Mouse (Mus musculus): ENCODE measurements around the gene Gm45337.
A peak's percentile ranks its signal among the peaks of the same experiment; 100 is the strongest.

Gene Gm45337

DNA sequence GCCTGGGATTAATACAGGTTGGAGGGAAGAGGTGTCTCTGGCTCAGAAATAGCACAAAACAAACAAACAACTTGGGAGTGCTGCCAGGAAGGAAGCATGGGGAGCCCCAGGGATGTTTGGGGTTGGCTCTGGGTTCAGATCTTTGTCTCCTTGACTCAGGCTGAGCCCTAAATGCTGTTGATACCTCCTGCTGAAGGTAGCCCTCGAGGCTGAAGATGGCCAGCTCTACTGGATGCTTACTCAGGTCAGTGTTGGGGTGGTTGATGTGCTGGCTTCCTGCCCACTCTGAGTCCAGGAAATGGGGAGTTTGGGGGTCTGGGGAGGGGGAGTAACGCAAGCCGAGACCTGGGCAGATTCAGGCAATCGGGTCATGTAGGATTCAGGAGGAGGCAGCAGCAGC is 47.7 kb downstream of the Gm45337 start:
- peak in 1 of 2 experiments; percentile 24 for DNase-seq

DNA sequence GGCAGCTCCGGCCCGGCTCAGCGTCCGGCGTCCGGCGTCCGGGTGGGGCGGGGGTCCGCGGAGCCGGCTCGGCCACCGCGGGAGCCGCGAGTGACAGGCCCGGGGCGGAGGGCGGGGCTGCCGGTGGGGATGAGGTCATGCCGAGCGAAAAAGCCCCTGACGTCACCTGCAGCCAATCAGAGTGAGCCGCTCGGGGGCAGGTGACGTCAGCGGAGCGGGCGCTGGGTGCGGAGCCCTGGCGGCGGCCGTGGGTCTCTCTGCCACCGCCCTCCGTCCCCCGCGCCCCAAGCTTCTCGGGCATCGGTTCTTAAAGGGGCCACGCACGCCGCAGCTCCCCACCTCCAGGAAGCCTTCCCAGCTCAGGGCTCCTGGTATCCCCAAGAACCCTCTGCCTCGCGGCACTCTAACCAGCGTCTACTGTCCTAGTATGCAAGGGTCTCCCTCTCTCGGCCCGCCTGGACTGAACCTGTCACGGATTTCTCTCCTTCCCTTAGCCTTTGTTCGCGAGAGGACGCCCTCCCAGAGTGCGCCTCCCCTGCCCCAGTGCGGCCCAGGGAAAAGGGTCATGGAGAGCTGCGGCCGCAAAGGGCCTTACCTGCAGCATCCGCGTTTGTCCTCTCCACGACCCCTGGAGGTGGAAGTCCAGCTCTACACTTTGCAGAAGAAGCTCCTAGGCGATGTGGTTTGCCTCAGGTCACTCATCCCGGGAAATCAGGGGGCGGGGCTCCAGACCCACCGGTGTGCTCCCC is 49.0 kb downstream of the Gm45337 start, which contains the start of gene Dusp8:
Gene Dusp8, minus strand, starts transcription at position 661 of the 749 bp plus-strand sequence.
- peak; percentile 97 to 99 for DNase-seq

GRCm38 (mm10) chr7:142094301-142095143 is 49.9 kb downstream of the Gm45337 start:
- DNase-seq, result peak; percentile 82 to 84

GRCm38 (mm10) chr7:142093696-142094240 is 50.6 kb downstream of the Gm45337 start:
- DNase-seq, result peak in 1 of 2 experiments; percentile 31
